Mouse (Mus musculus): ENCODE results near the gene Fzd4.

DNA sequence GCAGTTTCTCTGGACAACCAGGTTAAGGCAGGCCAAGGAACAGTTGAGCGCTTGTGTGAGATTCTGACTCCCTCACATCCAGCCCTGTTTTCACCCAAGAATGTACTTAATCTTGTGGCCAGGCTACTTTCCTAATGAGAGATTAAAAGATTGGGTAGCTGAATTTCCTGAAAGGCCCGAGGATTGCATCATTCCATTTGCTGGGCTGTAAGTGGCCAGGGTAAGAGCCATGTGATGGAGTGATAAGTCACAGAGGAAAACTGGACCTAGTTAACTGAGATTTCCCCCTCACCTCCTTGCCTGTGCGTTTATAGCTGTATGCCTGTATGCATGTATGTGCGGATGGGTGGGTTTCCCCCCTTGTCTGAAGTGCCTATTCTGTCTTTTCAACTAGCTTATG lies 11.9 kb downstream of the Fzd4 start:
- TF ChIP-seq EP300 (IDR thresholded peaks at IDR 0.05; ENCODE audit: low read length) (no peak), USF2 (conservative IDR thresholded peaks at IDR 0.05; ENCODE audit: low read depth, low read length) (no peak), SIN3A (IDR thresholded peaks at IDR 0.05; ENCODE audit: low read length) (no peak), BHLHE40 (IDR thresholded peaks at IDR 0.05; ENCODE audit: low read depth, low read length) (no peak), CHD2 (IDR thresholded peaks at IDR 0.05; ENCODE audit: low read length) (no peak), CTCF (conservative IDR thresholded peaks at IDR 0.05 in 1 of 2, IDR thresholded peaks at IDR 0.05 in 1 of 2; ENCODE audit: low read depth in 2 of 2, low read length in 2 of 2) (no peak), TCF12 (IDR thresholded peaks at IDR 0.05; ENCODE audit: low read depth, low read length) (no peak), NELFE (IDR thresholded peaks at IDR 0.05; ENCODE audit: low read depth, low read length) (no peak), MAX (IDR thresholded peaks at IDR 0.05; ENCODE audit: low read length) (no peak)

Measured in CH12.LX (cell line).